ENCODE assay signal across 8 mouse cellular contexts in the genomic region with DNA sequence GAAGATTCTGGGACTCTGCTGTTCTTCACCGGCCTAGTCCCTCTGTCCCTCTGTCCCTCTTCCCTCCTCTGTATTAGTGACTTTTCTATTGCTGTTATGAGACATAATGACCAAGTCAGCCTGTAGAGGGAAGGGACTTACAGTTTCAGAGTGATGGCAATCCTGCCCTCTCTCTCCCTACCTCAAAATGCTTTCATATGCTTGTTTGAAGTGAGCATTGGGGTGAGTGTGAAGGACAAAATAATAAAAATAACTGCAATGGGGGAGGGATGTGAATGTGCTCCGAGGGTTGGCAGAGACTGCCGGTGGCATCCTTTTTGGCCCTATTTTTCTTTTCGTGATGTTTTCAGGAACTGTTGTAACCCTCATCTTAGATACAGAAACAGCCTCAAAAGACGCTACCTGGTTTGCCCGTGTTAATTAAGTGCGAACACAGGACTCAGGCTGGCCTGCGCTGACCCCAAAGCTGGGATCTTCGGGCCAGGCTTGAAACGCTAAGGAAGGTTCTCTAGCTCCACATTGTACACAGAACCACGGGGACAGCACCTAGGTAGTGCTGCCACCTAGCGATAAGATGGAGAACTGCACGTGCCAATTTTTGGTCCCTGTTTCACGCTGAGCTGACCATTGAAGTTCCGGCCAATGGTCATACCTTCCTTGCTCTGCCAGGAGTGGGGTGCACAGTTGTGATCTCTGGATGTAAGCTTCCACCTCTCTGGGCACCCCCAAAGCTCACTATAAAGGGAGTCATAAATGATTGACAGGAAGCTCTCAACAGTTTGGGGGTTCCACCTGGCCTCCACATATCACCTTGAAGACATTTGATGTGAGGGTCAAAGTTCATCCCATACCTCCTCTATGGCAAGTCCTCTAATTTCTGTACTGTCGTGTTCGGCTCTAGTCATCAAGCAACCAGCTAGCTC. TPM values are rescaled to one million over a fixed set of nuclear protein-coding genes. Genes with fewer than 3 reads are reported as not detected.
DNase-seq lines count a peak whose midpoint lies in the region; ATAC-seq lines count a peak whose summit lies in the region.

No protein-coding gene starts in this region.

- H3K27ac ChIP-seq in heart, embryonic 10.5 days: no peak overlapping the region

- peaks cover 18% of the 10 kb centered on the region for H3K4me1 ChIP-seq in heart, embryonic 10.5 days

- no peaks in the 10 kb centered on the region for H3K36me3 ChIP-seq in heart, embryonic 10.5 days

- peak; percentile 84 for ATAC-seq in common myeloid progenitor, adult 5-6 weeks (replicated peaks; ENCODE audit: low read depth, poor library complexity, severe bottlenecking)
- peak; percentile 88 for ATAC-seq in megakaryocyte progenitor cell, adult 5-6 weeks (replicated peaks; ENCODE audit: poor library complexity)

- DNase-seq in heart, adult 11 months: peak; percentile 94
- DNase-seq in heart, postnatal 25 days (ENCODE audit: low spot score): no peak
- peak; percentile 71 to 89 for DNase-seq in adrenal gland, adult (ENCODE audit: inconsistent age in 2 of 2, low spot score in 1 of 2)
- DNase-seq in heart, embryonic 10.5 days (ENCODE audit: low spot score): peak; percentile 78
- peak; percentile 36 to 73 for DNase-seq in layer of hippocampus, postnatal 25 days (ENCODE audit: extremely low spot score in 1 of 2, low spot score in 1 of 2)
- DNase-seq in spleen, postnatal 10 days (ENCODE audit: low spot score in 2 of 2): peak; percentile 56 to 72

- no peaks in the 10 kb centered on the region for H3K9me3 ChIP-seq in heart, embryonic 10.5 days

- H3K27me3 ChIP-seq in heart, embryonic 10.5 days (ENCODE audit: insufficient read depth, poor library complexity, severe bottlenecking): no peaks in the 10 kb centered on the region

- intact Hi-C loops in heart, postnatal 25 days (cut with DNase I): loop anchor here (2.0 to 5.0 kb wide), 2 partner anchors 67 to 220 kb away; no protein-coding TSS in a partner anchor

- no peak overlapping the region for H3K4me3 ChIP-seq in heart, embryonic 10.5 days

- 36% methylated on average over 17 of the region's 17 CpGs for WGBS in heart, embryonic 10.5 days

RNA-seq across cellular contexts. Expression of a gene that starts 17.1 kb away (rescaled TPM):
- total RNA-seq in heart, postnatal 25 days (2021): 1 to 10 TPM; 1.9 to 2.7 TPM
- total RNA-seq in common myeloid progenitor, adult 5-6 weeks (2017): 0.41 TPM in 1 of 2 replicates, not detected in the other
- 4.9 and 7.8 TPM in 2 replicates for polyA plus RNA-seq in heart, embryonic 10.5 days (2016; fragmentation: Nextera tagmentation; extraction: Ambion mirVana)
- total RNA-seq in layer of hippocampus, postnatal 25 days (2021): 1 to 10 TPM; 2.5 to 3.0 TPM
- not detected in 2 replicates for total RNA-seq in megakaryocyte progenitor cell, adult 5-6 weeks (2015)
- total RNA-seq in megakaryocyte progenitor cell, adult 5-6 weeks (2017): not detected in 2 replicates

RNA-seq across cellular contexts. Expression of a gene that starts 42.8 kb away (rescaled TPM):
- total RNA-seq in heart, postnatal 25 days (2021): 1 to 10 TPM in 1 of 2 experiments, under 1 TPM in 1; 0.55 to 1.0 TPM
- total RNA-seq in common myeloid progenitor, adult 5-6 weeks (2017): 31.9 and 38.9 TPM in 2 replicates
- polyA plus RNA-seq in heart, embryonic 10.5 days (2016; fragmentation: Nextera tagmentation; extraction: Ambion mirVana): 4.7 and 7.1 TPM in 2 replicates
- under 1 TPM; 0.30 to 0.40 TPM for total RNA-seq in layer of hippocampus, postnatal 25 days (2021)
- 8.2 and 9.0 TPM in 2 replicates for total RNA-seq in megakaryocyte progenitor cell, adult 5-6 weeks (2015)
- 29.2 and 41.9 TPM in 2 replicates for total RNA-seq in megakaryocyte progenitor cell, adult 5-6 weeks (2017)

Comparison
In these comparisons a context has a peak if more than half of its experiments do, and no peak if none do; other contexts are left out.
1. RNA of a gene that starts 42.8 kb away (total RNA-seq): 31.9 to 38.9 TPM in common myeloid progenitor, adult 5-6 weeks and 8.2 to 41.9 TPM in megakaryocyte progenitor cell, adult 5-6 weeks; 0.55 to 1.0 TPM in heart, postnatal 25 days and 0.30 to 0.40 TPM in layer of hippocampus, postnatal 25 days; every median in the first group is over 4 times any median in the second.